Mouse (Mus musculus) adrenal gland, adult 8-10 months (tissue): ENCODE measurements around the gene Map2k5. TPM values are rescaled to one million over a fixed set of nuclear protein-coding genes. Genes with fewer than 3 reads are reported as not detected.

Experiments used
- DNase-seq: peaks from one replicate; pipeline ENCODE4 v3.0.0; 2022
- total RNA-seq, 4 experiments: library from RNA; stranded (reverse); gene quantifications; 2 replicates each; pipeline ENCODE4 v1.2.4; 2022

Gene Map2k5
- total RNA-seq, 4 experiments from 2014 or later, result 28.8 to 32.4 (median 30.3) TPM

DNA sequence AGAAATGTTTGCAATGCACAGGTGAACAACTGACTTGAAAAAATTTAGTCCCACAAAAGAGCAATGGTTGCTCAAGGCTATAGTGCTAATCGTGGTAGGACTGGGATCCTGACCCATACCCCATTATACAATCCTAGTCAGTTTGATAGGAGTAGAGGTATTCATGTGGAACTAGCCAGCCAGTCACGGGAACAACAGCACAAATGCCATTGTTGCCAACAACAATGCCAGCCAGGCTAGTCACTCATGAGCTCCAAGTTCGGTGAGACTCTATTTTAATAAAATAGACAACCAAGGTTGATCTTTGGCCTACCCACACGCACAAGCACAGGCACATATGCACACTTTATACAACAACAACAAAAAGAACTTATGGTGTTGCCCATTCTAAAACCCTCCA lies 120.0 kb downstream of the Map2k5 start:
- DNase-seq, result no peak

DNA sequence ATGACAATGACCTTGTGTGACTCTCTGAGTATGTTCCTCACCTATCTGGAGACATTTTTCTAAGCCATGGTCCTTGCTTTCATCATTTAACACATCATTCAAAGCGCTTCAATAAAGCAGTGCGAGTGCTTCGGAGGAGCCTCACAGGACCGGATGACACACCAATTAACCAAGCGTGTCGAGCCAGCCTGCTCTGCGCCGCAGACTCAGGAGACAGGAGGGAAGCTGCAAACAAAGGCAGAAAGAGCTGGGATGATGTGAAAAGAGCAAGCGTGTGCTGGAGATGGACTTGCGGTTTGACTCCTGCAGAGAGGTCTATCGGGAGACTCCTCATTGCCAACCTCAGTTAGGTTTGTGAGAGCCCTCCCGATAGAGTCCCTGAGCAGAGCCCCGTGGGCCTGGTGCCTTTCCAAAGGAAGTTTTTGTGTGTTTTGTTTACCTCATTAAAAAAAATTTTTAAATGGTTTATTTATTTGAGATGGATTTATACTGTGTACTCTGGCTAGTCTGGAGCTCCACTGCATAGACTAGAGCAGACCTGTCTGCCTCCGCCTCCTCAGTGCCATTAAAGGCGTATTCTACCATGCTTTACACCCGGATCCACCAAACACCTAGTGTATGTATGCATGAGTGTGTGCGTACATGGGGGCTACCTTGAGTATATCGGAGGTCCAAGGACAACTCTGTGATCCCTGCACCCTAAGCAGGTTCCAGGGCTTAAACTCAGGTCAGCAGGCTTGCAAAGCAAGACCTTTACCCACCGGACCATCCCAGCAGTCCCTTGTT lies 126.7 kb downstream of the Map2k5 start:
- no peak for DNase-seq

DNA sequence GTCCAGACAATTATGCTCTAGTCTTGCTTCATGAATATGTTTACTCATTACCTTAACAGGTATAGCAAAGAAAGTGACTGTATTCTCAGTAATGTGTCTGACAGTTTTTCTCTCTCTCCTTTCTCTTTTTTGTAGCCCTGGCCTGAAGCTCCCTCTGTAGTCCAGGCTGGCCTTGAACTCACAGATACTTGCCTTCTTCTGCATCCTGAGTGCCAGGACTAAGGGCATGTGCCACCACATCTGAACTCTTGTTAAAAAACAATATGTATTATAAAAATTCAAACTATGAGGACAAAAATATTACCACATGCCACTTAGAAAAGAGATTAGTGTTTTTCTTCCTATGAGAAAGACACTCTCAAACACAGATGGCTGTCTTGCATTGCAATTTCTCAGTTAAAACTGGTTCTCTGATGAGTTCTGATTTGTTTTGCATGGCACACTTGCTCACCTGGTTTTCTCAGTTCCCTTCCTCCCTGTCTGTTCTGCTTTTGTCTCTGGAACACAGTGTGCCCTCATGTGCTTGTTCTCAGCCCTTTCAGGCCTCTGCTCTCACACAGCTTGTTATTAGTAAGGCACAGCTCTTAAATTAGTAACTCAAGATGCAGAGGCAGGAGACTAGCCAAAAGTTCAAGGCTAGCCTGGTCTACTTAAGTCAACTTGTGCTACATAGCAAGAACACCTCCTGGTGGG lies 129.5 kb downstream of the Map2k5 start:
- DNase-seq, result no peak

DNA sequence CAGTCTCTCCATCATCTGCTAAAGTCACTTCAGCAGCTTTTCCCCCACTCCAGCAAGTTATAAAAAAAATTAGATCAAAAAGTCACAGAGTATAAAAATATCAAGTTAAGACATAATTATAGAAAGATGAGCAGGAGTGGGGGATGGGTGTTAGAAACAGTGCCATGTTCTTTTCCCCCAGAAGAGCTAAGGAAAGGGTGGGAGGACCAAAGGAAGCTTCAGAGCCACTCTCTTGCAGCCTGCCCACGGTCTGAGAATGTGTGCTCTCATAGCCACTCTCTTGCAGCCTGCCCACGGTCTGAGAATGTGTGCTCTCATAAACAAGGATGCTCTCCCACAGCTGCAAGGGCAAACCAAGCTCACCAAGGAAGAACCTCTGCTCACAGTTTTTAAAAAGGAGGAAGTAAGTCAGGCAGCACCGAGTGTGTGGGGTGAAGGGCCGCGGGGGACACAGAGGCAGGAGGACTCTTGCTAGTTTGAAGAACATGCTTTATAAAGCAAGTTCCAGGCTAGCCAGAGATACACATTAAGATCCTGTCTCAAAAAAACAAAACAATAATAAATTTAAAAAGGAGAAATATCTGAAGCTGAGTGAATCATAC lies 131.0 kb downstream of the Map2k5 start:
- DNase-seq, result no peak

DNA sequence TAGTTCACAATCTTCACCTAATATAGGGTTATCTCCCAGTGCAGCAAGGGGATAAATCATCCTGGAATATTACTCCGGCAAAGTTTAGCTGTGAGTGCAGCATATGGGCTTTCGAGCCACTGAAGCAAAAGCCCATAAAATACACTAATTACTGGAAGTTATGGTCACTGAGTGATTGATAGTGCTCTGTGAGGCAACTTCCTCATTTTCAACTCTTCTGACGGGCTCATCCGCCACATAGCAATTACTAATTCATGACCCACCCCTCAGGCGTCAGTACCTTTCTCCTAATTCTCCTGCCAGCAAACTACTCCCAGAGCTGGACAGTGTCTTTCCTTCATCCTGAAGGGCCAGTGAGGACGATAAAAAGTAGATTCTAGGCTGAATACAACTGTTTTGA lies 135.7 kb downstream of the Map2k5 start:
- no peak for DNase-seq

DNA sequence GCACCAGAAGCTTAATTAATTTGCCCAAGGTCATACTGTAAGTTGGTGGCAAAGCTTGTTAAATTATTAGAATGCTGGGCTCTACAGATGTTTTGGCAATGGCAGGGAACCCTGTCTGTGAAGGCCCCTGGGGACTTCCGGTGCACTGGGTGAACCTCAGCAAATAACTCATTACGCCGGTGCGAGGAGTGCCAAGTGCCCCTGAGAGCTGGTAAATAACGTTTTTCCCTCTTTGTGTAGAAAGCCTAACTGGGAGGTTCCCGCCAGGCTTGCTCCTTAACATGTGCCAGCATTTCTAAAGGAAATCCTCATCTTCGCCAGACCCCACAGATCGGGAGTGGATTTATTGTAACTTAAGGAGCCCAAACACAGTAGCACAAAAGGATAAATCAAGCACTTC lies 136.5 kb downstream of the Map2k5 start:
- no peak for DNase-seq

DNA sequence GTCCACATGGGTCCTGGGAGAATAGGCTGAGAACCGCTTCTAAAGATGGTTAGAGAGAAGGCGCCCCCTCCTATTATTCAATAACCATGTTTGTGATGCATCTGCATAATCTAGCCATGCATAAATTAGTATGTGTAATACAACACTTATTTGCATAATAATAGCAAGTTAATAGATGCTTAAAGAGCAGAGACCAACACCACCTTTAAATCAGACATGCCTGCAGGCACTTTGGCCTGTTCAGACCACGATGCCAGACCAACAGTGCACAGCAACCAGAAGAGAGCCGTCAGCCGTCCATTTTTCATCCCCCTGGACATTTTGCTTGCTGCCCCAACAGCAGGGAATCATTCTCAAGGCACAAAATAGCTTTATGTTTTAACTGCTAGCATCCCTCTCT lies 143.3 kb downstream of the Map2k5 start:
- DNase-seq, result no peak

DNA sequence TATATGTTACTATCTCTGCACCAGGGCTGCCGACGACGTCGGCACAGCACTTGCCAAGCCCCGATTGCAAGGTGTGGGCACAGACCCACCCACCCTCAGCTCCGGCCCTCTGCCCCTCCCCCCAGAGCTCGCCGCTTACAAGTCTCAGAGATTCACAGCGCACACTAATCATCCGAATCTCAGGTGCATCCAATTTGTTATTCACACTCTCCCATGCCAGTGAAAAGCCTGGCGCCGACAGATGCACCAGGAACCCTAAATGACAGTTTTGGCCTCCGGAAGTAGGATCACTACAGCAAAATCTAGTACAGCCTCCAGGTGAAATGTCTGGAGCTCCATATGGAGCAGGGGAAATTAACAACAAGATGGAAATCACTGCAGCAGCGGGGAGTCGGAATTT lies 147.4 kb downstream of the Map2k5 start:
- DNase-seq, result no peak

DNA sequence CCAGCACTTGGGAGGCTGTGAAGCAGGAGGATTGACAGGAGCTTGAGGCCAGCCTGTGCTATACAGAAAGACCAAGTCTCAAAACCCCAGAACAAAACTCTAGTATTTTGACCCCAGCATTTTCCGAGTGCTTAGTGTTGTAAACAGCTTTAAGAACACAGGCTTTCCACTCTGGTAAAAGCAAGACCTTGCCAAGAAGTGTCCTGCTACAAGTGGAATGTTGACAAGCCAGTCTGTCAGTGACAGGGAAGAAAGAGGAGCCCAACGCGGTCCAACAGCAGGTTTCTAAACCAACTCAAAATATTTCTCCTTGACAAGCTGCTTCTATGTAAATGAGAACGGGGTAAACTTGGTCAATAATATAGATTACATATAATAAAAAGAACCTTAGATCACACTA lies 148.6 kb downstream of the Map2k5 start:
- DNase-seq, result no peak

DNA sequence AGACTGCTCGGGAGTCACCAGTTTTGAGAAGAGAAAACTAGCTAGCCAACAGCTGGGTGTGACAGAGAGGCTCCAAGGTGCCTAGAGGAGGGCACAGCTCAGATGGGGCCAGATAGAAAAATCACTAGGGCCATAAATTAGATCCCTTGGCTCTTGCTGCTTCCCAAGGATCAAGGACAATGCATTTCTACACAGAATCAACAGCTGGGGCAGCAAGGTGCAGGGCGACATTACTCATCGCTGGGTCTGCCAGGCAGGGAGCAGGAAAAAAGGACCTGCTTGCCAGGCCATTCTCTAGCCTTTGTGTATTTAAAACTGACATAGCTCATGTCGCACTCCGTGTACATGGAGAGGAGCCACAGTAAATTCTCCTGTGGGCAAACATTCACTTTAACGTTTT lies 155.5 kb downstream of the Map2k5 start:
- peak; percentile 81 for DNase-seq

DNA sequence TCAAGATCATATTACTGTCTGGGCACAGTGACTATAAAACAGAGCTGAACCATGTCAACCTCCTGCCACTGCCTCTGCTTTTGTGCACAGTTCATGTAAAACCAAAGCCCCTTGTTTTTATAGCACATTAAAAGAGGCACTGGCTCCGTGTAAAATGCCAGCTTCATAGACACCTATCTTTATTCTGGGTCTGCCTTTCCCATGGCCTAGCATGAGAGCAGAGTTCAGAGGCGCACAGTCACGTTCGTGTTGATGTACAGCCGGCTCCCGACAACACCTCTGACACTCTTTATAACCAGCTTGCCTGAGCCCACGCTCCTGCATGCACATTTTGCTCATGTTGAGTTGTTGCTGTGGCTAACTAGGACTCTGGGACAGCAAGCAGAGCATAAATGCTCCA lies 157.9 kb downstream of the Map2k5 start:
- no peak for DNase-seq

DNA sequence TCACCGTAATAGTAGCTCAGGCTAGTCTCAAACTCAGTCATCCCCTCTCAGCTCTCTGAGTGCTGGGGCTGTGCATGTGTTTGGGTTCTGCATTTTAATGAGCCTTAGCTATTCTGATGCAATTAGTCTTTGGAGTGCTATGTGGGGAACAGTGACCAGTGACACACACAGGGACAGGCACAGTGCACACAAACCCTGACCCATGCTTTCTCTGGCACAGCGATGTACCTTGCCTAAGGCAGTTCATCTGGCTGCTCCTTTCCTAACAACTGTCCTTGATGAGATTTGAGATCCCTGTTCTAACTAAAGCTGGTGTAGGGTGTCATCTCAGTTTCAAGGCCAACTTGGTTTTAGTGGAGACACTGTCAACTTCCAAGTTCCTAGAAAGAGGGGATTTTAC lies 162.7 kb downstream of the Map2k5 start:
- DNase-seq, result peak; percentile 43

DNA sequence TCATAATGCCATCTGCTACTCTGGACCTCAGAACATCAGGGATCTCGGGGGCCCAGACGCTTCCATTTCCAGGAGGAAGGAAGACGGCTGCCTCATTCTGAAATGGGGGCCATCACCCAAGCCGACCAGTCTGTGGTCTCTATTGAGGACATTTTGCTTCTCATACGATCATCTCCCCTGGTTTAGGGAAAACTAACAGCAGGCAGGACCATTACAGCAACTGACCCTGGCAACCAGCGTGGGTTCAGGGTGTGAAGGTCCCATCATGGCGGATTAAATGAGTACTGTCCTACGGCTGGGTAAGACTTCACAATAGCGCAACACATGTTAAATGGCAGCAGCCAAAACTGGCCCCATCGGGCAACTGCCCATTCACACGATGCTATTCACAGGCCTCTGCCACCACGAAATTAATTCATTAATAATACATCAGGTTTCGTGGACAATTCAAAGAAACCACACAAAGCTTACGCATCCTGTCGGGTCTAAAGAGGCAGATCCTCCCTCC lies 170.9 kb downstream of the Map2k5 start:
- no peak for DNase-seq

DNA sequence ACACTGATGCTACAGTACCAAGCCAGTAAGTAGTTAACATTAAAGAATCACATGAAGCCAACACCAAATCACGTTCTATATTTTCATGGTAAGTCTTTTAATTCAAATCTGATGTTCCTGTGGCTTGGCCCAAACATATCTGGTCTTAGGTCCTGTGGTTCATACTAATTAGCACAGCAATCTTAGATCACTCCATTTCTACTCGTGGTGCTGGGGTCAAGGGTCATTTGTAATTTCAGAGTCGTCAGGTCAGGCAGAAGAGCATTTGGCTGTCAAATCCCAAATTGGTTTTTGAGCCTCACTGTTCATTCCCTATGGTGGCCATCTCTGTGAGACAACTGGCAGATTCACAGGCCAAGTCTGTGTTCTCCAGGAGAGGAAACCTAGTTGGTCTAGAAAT lies 174.2 kb downstream of the Map2k5 start:
- no peak for DNase-seq

DNA sequence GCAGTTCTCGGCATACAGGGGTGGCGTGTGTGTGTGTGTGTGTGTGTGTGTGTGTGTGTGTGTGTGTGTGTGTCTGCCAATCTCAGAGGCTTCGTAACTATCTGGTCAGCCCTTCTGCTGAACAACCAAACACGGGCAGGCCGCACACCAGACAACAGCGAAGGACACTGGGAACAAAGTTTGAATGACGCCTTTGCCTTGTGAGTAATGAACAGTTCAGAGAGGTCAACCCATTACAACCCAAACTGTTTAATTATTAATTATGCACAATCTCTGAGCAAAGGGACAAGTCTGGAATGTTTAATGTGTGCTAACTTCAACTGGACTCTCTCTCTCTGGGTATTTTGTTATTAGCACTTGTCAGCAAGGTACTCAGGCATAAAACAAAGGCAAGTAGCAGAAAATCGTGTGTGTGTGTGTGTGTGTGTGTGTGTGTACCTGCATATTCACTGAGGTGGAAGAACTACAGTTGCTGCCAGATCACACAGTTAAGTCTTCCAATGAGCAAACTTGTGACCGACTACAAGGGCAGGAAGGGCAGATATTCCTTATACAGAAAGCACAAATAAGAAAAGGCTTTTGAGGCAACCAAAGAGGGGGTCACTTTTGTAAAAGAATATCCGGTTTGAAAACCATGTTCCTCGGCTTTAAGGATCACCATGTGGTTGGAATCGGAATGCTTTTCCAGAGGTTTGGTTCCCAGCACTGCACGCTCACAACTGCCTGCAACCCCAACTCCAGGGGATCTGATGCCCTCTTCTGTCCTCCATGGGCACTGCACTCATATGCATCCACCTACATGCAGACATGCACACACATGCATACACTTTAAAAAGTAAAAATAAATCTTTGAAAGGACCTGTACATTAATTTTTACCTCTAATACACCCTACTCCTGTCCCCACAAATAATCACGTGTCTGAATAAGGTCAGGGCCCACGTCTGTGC lies 176.1 kb downstream of the Map2k5 start:
- DNase-seq, result no peak

DNA sequence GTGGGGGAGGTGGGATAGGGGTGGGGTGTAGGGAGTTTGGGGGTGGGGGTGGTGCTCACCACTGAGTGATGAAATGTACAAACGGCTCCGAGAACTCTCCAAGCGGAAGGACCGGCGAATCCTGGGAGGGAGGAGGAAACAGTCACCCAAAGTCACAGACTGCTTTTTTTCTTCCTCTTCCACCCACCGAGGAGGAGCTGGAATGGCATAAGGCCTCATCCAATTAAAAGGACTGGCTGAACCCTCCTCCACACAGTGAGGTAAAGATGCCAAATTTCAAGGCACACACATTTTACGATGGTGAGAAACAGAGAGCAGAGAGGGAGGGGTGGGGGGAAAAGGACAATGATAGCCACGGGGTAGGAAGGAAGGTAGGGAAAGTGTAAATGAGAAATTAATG lies 180.4 kb downstream of the Map2k5 start:
- DNase-seq, result no peak

DNA sequence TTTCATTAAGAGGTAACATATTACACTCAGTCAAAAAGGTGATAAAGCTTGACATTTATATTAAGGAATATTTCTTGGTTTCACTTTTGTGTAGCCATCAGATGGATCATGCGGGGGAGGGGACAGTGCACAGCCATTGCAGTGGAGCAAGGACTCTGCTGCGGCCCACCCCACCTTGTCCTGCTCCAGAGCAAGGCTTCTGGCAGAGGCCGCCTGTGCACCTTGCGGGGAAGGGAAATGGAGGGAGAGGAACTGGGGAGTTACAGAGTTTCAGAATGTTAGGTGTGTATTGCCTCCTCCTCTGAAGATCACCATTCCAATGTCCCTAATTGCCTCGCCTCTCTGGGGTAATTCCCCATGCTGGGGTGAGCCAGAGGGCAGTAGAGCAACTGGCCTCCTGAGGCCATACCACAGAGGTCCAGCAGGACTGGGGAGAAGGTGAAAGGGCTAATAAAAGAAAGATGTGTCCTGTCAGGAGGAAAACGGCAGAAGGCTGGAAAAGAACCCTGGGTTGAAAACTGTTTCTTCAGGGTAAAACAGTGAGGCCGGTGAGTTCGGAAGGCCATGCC lies 181.5 kb downstream of the Map2k5 start:
- no peak for DNase-seq

DNA sequence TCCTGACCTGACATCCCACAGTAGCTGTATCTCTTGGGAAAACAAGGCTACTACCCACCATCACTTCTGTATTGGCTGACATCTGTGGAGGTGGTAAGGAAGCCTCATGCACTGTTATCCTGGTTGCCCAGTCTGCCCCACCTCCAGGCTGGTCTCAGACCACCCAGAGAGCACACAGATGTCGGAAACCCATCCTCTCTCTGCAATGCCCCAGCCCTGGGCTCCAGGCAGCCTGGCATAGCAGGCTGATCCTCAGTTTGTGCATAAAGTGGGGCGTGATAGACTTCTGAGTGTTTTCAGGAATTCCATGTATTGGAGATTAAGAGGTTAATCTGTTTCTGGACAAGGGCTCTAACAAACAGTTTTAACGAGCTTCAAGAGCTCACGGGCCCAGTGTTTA lies 182.2 kb downstream of the Map2k5 start:
- DNase-seq, result no peak

DNA sequence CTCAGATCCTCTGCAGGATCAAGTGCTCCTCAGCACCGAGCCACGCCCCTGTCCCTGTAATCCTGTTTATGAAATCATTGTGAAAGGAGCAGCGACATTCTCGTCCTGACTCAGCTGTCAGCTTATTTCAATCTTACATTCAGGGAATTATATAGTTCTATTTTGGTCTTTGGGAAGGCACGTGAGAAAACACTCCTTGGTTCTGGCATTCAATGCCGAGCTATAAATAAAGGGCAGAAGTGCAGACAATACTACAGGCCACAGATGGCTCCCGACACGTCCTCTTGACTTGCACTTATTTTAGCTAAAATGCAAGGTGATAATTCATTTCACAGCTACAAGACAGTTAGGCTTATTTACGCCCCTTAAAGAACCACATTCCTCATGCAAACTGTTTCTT lies 182.9 kb downstream of the Map2k5 start:
- DNase-seq, result no peak

DNA sequence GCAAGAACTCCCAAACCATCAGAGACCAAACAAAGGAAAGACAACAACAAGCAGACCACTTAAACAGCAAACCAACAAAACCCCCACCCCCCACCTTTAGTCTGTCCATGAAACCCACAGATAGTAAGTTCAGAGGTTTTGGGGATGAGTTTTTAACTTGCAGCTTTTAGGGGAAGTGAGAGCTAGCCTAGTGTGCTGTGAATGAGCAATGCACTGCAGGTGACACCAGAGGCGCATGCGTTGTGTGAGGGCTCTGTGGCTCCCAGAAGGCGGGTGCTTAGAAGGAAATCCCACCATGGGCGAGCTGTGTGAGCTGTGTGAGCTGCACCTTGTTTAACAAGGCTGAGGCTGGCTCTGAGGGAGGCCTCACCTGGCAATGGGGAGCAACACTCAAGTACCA lies 184.9 kb downstream of the Map2k5 start:
- DNase-seq, result no peak

DNA sequence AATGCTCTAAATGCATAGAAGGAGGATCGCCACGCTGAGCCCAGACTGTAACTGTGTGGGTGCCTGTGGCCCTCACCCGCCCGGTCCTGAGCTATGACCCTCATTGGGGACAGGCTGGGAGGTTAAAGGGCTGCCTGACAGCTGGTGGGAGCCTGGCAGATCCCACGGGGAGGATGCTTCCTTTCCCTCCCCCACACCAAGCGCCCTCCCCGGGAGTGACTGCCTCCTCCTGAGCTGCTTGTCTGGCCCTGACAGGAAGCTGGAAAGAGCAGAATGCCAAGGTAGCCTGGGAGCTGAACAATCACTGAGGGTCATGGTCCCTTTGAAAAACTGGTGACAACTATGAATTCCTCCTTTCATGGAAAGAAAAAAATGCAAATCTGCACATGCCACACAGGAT lies 190.4 kb downstream of the Map2k5 start:
- DNase-seq, result peak; percentile 33

DNA sequence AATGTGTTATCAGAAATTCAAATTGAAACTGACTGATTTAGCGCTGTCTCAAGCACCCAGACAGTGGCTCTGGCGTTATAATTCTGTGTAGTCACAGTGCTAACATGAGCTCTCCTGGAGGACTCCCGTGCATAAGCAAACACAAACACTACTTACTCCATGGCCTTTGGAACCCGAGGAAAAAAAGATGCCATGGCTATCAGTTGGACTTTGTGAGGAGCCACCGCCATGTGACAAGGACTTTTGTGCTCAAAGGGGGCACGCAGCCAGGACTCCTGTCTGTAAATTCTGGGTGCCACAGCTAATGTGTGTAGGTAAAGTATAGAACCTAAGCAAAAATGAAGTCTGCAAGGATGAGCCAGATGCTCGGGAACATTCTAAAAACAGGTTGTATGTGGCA lies 192.5 kb downstream of the Map2k5 start:
- DNase-seq, result no peak
